Mouse (Mus musculus) layer of hippocampus, postnatal 25 days (tissue): ENCODE results near the gene Fam173b. TPM values are rescaled to one million over a fixed set of nuclear protein-coding genes. Genes with fewer than 3 reads are reported as not detected.
A peak's percentile ranks its signal among the peaks of the same experiment; 100 is the strongest.

Source experiments
- DNase-seq, 2 experiments: peaks; one replicate each; pipeline ENCODE4 v3.0.0; 2022; ENCODE audit warnings: mixed read lengths in 2 of 2, low spot score in 1 of 2; ENCODE audit errors: extremely low spot score in 1 of 2
- total RNA-seq, 2 experiments: library from RNA; stranded (reverse); gene quantifications; 2 replicates each; pipeline ENCODE4 v1.2.3; 2021

The Fam173b gene
- total RNA-seq, 2 experiments from 2014 or later: 11.8 to 13.3 TPM

DNA sequence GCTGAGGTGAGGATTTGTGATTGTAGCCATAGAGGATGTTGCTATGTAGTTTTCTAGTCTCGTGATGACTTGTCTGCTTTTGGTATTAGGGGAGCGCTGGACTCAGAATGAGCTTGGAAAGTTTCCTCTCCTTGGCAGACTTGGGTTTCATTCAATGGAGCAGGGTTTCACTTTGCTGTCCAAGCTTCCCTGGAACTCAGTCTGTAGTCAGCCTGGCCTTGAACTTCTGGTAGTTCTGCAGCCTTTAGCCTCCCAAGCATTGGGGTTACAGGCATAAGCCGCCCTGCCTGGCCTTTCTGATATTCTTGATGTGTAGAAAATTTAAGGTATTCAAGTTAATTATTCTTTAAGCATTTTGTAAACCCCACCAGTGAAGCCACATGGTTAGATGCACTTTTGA is 27.9 kb downstream of the Fam173b start:
- no peak for DNase-seq

DNA sequence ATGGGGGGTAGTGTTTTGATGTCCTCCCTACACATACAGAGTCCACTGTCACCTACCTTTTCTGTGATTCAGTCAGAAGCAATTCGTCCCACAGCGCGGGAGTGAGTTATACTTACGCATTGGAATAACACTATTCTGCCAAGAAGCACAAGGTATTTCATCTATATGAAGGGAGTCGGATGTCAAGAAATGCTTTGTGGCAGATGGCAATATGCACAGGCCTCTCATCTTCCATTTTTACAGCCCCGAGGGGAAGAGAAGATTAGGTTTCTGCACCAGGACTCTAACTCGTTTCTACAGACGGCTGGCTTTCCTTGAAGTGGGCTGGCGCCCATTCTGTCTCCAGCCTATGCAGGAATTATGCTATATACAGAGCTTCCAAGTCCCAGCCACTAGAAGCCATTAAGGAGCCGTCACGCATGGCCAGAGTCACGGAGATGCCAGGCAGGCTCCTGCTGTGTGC is 29.8 kb downstream of the Fam173b start:
- no peak for DNase-seq

DNA sequence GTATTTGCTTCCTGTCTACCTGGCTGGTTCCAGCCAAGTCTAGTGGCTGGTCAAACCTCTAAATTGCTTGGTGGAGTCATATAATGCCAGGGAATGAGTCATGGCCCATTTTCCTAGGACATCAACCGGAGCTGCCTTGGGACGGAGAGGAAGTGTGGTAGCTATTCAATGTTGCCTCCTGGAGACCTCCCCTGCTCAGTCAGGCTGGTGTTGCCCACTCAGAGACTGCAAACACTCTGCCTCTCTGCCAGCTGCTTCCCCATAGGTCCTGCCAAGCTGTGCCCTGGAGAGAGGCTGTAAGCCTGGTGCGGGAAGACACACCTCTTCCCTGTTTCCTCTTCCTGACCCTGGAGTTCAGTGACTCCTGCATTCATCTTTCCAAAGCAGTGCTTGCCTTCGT is 30.8 kb downstream of the Fam173b start:
- DNase-seq: no peak

DNA sequence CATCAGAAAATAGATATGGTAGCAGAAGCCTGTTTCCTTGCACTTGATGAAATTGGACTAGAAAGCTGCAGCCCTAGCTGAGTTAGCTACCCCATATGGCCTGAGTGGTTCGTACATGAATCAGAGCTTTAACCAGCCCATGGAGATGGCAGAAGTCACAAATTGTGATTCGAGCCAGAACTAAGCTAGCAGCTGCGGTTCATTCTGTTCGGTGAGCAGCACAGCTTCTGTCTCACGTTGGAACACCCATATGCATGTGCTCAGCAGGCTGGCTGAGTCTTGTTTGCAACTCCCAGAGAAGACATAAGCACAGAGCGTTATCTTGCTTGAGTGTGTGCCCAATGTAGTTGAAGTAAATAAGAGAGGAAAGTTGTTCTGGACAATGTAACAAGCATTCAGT is 32.9 kb downstream of the Fam173b start:
- DNase-seq: peak; percentile 47 to 51

DNA sequence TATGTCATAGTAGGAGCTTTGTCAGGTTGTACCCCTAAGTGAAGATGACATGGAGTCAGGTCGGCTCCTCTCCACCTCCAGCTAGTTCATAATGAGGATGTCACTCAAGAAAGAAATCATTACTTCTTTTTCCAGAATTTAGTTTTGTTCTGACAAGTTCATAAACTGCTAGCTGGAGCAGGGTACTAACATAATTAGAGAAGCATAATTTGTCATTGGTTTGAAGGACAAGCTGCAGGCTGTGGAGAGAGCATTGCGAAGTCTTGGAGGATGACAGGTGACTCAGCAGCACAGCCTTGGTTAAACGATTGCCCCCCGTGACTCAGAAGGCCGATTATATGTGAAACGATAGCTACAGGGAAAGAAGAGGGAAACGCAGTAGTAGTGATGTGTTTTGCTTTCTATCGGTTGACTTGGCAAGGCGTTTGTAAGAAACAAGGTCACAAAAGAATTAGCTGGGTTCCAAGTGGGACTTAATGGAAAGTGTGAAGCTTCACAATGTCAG is 34.5 kb downstream of the Fam173b start:
- no peak for DNase-seq

DNA sequence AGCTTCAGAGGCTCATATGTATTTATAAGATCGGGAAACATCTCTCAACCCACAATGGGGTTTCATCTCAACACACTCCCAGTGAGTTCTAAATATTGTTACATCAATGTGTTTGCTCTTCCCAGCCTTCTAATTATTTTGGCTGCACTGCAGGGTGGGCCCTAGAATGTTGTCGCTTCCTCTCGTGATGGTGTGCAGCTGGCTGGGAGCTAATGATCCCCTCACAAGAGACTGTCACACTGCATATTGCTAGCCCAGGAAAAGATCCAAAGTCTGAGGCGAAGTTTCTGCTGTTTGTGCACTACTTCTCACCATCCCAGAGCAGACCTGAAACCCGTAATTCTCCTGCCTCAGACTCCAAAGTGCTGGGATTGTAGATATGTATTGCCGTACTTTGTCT is 45.6 kb downstream of the Fam173b start:
- DNase-seq: no peak

DNA sequence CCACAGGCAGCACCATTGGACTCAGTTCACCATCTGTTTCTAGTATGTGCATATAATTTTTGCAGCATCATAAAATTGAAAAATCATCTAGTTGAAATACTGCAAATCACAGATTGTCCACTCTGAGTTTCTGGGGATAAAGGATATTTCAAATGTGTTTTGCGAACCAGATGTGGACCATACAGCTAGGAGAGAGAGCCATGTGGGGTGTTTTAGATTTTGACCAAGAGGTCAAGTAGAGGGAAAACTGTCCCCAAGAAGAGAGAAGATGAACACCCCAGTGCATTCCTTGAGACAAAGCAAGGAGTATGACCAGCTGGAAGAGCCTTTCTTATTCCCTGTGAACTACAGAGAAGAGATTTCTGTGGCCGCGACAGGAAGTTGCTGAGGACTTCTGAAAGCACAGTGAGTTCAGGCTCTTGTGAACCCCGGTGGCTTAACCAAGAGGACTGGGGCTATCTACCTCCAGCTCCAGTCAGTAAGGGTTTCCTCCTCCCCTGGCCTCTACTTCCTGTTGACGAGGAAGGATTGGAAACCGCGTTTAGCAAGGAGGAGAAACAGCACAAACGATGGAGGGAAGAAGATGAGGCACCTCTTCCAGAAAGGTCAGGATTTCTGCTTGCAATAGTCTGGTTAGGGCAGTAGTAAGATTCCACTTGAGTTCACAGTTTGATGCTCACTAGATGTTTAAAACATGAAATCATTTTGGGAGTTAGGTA is 46.4 kb downstream of the Fam173b start:
- no peak for DNase-seq

DNA sequence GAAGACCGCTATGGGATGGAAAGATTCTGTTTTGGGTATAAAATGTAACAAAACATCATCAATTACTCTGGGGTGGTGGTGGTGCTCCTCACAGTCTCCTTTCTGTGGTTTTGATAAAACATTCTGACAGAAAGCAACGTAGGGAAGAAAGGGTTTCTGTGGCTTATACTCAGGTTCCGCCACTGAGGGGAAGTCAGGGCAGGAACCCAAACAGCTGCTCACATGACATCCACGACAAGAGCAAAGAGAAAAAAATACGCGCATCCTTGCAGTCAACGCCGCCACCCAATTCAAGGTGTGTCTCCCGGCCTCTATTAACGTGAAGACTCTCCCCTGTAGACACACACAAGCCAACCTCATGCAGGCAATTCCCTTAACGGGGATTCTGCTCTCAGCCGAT is 48.0 kb downstream of the Fam173b start:
- no peak for DNase-seq

DNA sequence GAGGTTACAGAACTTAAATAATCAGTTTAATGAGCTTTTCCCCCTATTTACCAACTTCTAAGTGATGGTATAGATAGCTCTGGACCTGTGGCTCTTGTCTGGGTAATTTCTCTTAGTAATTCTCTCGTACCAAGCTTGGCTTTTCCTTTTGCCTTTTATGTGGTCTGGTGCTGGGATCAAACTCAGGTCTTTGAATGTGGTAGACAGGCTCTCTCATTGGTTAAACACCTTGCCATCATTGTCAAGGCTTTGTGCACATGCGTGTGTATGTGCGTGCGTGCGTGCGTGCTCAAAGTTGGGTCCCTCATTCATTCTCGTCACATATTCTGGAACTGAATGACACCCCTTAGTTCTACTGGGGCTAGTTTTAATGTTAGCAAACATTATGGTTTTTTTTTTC is 49.2 kb downstream of the Fam173b start:
- no peak for DNase-seq

DNA sequence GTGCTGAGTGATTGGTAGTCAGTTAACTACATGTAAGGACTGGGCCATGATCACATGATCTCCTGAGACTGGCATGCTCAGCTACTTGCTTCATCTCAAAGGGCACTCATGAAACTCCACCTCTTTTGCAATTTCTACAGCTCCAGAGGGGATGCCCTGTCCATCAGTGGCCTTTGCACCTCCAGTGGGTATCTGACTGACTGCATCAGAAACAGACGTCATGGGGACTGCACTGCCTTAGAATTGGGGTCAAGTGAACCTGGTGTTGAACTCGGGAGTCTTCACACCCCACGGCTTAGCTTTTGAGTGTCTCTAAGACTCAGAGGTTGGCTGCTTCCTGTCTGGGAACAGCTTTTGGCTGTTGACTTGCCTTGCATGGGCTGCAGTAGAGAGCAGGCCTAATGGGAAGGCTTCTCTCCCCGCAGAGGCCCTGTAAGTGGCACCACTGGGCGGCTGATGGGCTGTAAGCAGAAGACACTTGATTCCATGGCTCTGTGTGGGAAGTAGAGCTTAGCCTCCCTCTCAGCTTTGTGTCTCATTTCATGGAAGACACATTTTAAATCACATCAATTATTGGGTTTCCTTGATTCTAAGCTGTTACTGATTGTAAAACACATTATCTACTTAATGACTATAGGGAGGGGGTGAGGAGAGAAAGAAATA is 58.6 kb downstream of the Fam173b start:
- DNase-seq: no peak

DNA sequence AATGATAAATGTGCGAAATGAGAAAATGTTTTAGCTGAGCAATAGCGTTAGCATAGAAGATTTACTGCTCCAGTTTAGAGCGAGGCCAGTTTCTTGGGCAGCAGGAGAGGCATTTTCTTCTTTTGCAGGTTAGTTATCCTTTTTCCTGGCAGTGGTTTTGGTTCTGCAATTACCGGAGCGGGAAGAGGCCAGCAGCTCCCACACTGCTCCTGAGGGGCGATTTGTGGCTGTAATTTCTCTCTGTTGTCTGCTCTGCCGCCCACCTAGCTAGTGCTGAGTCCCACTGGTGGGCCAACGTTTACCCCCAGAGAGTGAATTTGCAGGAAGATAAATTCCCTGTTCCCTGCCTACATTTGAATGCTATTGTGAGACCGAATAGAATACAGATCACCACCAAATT is 59.2 kb downstream of the Fam173b start:
- DNase-seq: no peak

DNA sequence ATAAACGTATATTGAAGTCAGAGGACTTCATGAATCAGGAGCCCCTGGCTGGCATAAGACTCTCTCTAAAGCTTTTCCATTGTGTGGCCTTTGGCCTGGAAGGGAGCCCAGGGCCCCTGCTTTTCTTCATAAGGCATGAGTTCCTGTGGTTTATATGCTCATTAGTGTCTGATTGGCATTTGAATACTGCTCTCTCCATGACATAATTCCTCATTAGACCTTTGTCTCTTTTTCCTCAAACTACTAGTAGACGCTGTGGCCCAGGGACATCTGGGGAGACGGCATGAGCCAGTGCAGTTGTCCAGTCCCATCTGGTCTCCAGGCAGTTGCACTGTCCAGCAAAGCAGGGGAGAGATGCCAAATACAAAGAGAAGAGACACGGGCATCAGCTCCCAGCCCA is 60.1 kb downstream of the Fam173b start:
- no peak for DNase-seq

DNA sequence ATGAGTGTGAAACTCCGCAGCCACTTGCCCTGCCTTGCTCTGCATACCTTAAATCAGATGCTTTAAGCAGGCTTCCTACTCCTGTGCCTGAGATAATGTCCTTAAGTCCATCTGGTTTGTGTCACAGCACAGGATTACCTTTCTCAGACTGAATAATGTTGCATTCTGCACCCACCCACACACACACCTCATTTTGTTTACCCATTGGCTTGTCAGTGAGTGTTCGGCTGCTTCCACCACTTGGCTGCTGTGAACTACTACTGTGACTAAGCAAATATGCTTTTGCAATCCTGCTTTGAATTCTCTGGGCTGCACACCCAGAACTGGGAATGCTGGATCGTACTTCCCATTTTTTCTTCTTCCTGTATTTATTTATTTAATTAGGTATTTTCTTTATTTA is 61.4 kb downstream of the Fam173b start:
- no peak for DNase-seq

Other genes starting within 250 kb of the Fam173b start
- 10 to 100 TPM; 45.8 to 52.8 TPM for gene Ankrd33b, start 234.1 kb upstream of the Fam173b start, total RNA-seq
- 1 to 10 TPM; 1.3 to 1.5 TPM for gene Ropn1l, start 148.1 kb upstream of the Fam173b start, total RNA-seq
- 100 to 1,000 TPM; 186 to 189 TPM for gene March6, start 70.8 kb upstream of the Fam173b start, total RNA-seq
- gene Cmbl, start 36.5 kb upstream of the Fam173b start, total RNA-seq: 10 to 100 TPM; 10.1 to 13.5 TPM
- gene Cct5, start within 50 bp of the Fam173b start, total RNA-seq: 100 to 1,000 TPM; 233 to 257 TPM